Mouse (Mus musculus): ENCODE measurements around the gene Prrg2. TPM values are rescaled to one million over a fixed set of nuclear protein-coding genes. Genes with fewer than 3 reads are reported as not detected.
A peak's percentile ranks its signal among the peaks of the same experiment; 100 is the strongest.

Prrg2 gene
- polyA plus RNA-seq, 1 experiment, result 77.3 TPM

DNA sequence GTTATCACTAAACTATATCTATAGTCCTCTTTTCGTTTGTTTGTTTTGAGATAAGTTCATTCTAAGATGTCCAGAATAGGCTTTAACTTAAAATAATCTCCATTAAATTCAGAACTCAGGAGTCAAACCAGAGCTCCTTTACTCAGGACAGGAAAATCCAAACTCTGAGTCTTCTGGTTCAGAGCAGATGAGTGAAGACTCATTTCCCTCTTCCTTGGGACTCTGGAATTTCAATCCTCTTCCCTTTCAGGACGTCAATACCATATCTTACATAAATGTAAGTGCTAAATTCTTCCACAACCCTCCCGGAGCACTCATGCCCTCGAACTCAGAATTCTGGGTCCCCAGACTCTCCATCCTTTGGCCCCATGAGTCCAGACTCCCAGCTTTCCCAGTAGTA, 45.7 kb downstream of the Prrg2 start:
- under 1% methylated on average over 4 of the region's 4 CpGs for WGBS
- no peak for DNase-seq (ENCODE audit: low read depth, low spot score)

DNA sequence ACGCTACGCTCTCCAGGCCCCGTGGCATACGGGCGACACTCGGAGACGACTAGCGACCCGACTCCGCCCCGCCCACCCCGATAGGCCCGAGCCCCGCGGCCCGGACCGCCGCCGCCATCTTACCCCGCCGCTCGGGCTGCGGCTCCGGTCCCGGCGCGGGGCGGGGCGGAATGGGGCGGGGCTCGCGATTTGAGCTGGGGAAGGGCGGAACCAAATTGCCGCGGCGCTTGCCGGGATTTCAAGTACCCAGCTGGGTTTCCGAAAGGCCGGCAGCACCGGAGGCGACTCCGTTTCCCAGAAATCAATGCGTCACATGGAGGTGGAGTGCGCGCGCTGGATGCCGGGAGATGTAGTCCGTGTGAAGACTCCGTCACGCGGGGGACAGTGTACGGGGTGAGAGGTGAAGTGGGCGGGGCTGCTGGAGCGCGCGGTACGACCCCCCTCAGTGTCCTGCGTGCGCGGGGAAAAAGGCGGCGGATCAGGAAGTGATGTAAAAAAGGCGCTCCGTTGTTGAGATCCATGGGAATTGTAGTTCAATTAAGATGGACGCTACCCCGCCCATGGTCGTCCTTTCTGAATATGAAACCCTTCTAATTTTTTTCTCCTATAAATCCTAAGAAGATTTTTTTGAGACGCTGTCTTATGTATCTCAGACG, 46.4 kb downstream of the Prrg2 start, which contains the start of gene Scaf1:
Gene Scaf1 (minus strand): TSS at position 407 of the 656 bp plus-strand sequence.
- DNase-seq (ENCODE audit: low read depth, low spot score), result peak; percentile 98
- WGBS, result under 1% methylated on average over 58 of the region's 69 CpGs

DNA sequence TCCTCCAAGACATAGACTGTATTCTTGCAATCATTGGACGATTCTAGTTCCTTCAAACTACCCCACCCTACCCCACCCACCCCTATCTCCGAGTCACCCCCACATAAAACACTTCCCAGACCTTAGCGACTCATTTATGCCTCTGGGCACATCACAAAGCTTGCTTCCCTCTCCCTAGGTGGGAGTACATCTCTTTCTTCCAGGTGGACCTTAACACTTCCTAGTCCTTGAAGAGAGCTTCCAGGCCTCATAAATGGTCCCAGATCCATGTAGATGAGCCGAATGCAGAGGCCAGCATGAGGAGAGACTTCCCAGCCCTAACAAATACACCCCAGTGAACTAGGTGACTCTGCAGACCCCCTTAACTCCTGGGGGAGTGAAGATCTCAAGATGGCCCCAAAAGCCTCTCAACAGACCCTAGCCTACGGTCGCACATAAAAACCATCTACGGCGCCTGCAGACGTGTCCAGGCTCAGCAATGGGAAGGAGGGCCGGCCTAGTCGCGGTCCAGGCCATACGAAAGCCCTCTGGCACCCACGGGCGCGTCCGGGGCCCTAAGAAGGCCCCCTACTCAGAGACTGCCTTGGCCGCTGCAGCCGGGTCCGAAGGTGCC, 47.0 kb downstream of the Prrg2 start:
- under 1% methylated on average over 20 of the region's 20 CpGs for WGBS
- DNase-seq (ENCODE audit: low read depth, low spot score), result no peak

DNA sequence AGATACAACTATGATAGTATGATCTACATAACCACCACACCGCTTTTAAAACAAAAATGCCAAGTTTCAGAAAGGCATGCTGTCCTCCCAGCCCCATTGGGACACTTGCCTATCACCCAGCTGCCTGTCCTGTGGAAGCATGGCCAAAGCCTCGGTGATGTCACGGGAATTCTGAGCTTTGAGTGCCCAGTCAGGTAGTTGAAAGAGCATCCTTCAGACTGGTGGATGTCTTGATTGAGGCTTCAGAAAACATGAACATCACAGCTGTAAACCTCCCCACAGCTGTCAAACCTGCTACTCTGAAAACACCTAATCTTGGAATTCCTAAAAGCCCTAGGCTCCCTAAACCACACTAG, 48.4 kb downstream of the Prrg2 start:
- WGBS, result 88% methylated on average over 3 of the region's 3 CpGs
- DNase-seq (ENCODE audit: low read depth, low spot score), result no peak

DNA sequence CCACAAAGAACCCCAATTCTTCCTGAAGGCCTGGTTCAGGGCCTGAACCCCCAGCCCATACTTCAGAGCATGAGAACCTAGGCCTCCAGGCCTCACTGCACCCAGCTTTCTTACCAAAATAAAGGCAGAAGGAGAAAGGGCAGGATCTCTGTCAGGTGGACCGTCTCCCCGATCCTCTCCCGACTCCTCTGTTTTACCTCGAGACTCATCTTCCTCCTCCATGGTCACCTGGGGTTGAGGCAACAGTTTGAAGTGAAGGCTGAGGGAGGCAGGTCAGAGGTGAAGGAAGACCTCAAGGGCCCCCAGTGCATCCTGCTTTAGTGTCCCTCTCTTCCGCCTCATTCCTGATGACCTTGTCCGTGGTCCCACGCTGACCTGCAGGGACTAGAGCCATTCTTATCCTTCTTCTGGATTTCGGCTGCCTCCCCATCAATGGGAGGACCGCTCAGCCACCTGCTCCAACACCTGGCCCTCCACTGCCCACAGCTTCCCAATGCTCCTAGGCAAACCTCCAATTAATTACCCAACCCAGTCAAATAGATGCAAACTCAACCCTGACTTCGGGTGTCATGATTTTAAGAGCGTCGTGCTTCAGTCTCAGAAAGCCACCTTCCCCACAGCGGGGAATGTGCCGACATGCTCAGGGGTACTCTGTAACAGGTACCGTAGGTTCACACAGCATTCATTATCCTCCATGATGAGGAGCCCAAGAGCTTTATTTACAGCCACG, 48.9 kb downstream of the Prrg2 start:
- DNase-seq (ENCODE audit: low read depth, low spot score), result no peak
- 93% methylated on average over 16 of the region's 16 CpGs for WGBS

DNA sequence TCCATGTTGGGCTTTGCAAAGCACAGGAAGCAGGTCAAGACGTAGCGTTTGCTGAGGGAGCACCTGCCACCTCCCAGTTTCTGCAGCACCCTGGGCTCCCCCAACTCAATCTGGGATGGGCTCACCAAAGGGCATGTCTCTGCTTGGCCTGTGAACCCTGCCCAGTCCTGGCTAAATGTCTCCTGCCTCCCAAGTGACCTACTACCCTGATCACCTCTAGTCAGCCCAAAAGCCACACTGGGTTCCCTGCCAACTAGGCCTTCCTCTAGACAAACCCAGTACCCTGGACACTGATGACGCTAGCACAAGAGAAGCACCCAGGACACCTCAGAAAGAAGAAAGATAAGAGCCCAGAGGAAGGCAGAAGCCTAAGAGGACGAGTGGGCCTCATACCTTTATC, 49.7 kb downstream of the Prrg2 start:
- WGBS, result 89% methylated on average over 4 of the region's 4 CpGs
- DNase-seq (ENCODE audit: low read depth, low spot score), result no peak

DNA sequence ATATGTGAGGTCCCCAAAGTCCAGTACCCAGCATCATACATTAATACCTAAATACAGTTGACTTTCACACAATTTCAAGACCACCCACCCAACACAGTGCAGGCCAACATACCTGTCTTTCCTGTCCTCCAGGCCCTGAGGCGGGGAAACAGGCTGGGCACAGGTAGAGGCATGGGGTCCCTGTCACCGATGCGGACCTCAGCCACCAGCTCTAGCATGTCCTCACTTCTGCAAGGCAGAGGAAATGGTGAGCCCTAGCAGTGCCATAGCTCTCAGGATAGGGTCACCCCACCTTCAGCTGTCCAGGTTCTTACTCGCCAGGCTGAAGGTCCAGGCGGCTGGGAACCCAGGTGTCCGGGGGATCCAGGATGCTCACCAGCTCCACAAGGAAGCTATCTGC, 50.5 kb downstream of the Prrg2 start:
- DNase-seq (ENCODE audit: low read depth, low spot score), result no peak
- WGBS, result 98% methylated on average over 6 of the region's 6 CpGs

DNA sequence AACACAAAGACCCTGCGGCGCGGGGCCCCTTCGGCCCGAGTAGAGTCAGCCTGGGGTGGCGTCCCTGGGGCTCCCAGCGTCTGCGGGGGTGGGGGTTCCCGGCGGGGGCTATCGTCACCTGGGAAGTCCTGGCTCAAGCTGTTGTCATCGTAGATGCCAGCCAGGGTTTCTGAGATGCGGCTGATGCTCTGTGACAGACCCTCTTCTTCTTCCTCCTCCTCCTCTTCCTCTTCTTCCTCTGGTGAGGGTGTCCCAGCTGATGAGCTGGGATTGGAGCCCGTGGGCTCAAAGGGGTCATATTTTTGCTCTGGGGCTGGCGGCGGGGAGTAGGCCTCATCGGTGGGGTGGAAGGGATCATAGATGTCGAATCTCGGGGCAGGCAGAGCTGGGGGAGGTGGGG, 54.1 kb downstream of the Prrg2 start:
- no peak for DNase-seq (ENCODE audit: low read depth, low spot score)
- 96% methylated on average over 19 of the region's 19 CpGs for WGBS

DNA sequence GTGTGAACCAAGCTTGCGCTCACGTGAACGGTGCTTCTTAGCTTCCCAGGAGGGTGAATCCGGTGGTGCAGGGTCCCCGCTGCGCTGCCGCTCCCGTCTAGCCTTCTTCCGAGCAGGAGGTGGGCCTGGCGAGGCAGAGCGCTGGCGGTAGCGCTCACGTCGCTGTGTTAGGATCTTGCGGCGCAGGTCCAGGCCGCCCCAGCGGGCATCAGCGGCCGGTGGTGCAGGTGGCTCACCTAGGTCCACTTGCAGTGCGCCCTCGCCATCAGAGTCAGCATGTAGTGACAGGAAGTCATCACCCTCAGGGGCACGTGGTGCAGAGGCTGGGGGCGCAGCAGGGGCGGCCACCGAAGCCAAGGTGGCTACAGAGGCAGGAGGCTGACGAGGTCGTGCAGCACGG, 54.6 kb downstream of the Prrg2 start:
- WGBS, result 96% methylated on average over 30 of the region's 30 CpGs
- DNase-seq (ENCODE audit: low read depth, low spot score), result no peak

DNA sequence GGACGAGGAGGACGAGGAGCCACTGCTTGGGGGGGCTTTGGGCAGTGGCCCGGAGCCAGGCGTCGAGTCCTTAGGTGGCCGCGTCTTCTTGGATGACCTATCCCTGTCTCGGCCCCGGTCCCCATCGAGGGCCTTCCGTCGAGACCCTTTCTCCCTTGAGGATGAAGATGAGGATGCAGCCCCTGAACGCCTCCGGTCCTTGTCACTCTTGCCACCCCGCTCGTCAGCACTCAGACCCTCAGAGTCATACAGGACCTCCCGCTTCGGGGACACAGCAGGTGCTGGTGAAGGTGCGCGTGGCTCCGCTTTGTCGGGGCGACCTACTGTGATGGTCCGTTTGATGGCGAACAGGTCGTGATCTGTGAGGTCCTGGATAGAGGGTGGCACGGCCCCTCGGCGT, 55.3 kb downstream of the Prrg2 start:
- WGBS, result 95% methylated on average over 29 of the region's 29 CpGs
- no peak for DNase-seq (ENCODE audit: low read depth, low spot score)

DNA sequence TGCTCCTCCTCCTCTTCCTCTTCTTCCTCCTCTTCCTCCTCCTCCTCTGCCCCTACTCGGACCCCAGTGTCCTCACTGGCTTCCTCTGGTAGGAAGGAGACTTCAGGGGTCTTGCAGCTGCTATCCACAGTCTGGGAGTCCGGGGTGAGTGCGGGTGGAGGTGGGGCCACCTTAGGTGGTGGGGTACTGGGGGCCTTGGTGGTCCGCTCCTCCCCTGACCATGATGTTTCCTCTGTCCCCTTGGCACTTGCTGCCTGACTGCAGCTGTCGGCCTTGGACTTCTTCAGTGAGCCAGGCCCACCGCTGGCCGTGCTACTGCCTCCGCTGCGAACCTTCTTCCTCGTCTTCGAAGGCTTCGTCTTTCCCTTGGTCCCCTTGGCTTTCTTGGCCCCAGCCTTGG, 56.0 kb downstream of the Prrg2 start:
- 90% methylated on average over 12 of the region's 12 CpGs for WGBS
- DNase-seq (ENCODE audit: low read depth, low spot score), result no peak

DNA sequence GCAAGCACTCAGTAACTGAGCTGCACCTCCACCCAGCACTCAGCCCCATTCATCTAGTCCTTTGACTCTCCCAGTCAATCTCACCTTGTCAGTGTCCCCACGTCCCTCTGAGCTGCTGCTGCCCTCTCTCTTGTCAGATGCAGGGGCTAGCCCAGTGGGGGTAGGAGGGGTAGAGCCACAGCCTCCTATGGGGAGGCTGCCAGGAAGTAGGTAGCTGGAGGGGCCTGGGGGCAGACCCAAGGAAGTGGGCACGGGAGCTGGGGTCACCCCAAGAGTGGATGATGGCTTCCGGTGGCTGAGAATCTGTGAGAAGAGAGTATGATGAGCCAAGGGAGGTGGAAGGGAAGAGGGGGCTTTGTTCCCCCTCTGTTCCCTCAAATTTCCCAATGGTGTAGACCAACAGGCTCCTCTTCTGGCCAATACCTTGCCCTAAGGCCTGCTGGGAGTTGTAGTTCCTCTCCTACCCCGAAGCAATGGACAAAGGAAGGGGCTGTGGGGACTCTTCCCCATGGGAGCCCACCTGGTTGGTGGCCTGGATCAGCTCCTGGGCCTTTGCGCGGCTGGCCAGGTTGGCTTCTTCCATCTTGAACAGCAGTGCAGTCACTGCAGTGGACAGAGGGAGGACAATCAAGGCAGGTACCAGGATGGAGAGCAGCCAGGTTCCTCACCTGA, 57.0 kb downstream of the Prrg2 start:
- DNase-seq (ENCODE audit: low read depth, low spot score), result no peak
- WGBS, result 89% methylated on average over 6 of the region's 6 CpGs

DNA sequence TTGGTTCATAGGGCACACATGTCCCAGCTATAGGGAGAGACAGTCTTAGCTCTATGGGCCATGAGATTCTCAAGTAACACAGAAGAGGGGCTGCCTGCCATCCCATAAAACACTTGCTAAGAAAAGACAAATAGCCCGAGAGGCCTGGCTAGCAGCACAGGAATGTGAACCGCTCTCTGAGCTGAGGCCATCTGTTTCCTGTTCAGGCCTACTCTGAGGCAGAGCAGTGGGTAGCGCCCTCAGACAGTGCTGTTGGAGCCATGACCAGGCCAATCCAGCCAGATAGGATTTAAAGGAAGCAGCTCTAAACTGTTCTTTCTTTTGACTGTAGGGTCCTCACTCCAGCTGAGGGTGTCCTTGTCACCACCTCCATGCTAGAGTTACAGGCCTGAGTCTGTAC, 57.9 kb downstream of the Prrg2 start:
- DNase-seq (ENCODE audit: low read depth, low spot score), result no peak
- 56% methylated on average over 3 of the region's 3 CpGs for WGBS

Other genes starting within 250 kb of the Prrg2 start
- gene Nup62, start 246.6 kb downstream of the Prrg2 start, polyA plus RNA-seq (2012; rRNA removed), result 50.3 and 51.3 TPM in 2 replicates
- gene Il4i1, start 246.3 kb downstream of the Prrg2 start, polyA plus RNA-seq (2012; rRNA removed), result 13.9 and 14.8 TPM in 2 replicates
- 29.8 and 41.4 TPM in 2 replicates for gene Atf5, start 246.0 kb downstream of the Prrg2 start, polyA plus RNA-seq (2012; rRNA removed)
- 61.3 and 67.2 TPM in 2 replicates for gene Akt1s1, start 213.7 kb downstream of the Prrg2 start, polyA plus RNA-seq (2012; rRNA removed)
- 44.6 and 49.0 TPM in 2 replicates for gene Tbc1d17, start 213.6 kb downstream of the Prrg2 start, polyA plus RNA-seq (2012; rRNA removed)
- gene Pnkp, start 205.5 kb downstream of the Prrg2 start, polyA plus RNA-seq (2012; rRNA removed), result 52.1 and 57.9 TPM in 2 replicates
- 111 and 141 TPM in 2 replicates for gene Ptov1, start 192.9 kb downstream of the Prrg2 start, polyA plus RNA-seq (2012; rRNA removed)
- gene Med25, start 170.0 kb downstream of the Prrg2 start, polyA plus RNA-seq (2012; rRNA removed), result 69.4 and 102 TPM in 2 replicates
- gene Fuz, start 166.6 kb downstream of the Prrg2 start, polyA plus RNA-seq (2012; rRNA removed), result 19.9 and 21.7 TPM in 2 replicates
- 55.6 and 80.7 TPM in 2 replicates for gene Ap2a1, start 133.2 kb downstream of the Prrg2 start, polyA plus RNA-seq (2012; rRNA removed)
- not detected in 2 replicates for gene Tsks, start 119.5 kb downstream of the Prrg2 start, polyA plus RNA-seq (2012; rRNA removed)
- gene Cpt1c, start 87.8 kb downstream of the Prrg2 start, polyA plus RNA-seq (2012; rRNA removed), result 4.2 and 5.9 TPM in 2 replicates
- 167 and 188 TPM in 2 replicates for gene Prmt1, start 76.1 kb downstream of the Prrg2 start, polyA plus RNA-seq (2012; rRNA removed)
- 107 and 110 TPM in 2 replicates for gene Irf3, start 65.0 kb downstream of the Prrg2 start, polyA plus RNA-seq (2012; rRNA removed)
- 20.8 and 23.3 TPM in 2 replicates for gene Bcl2l12, start 64.0 kb downstream of the Prrg2 start, polyA plus RNA-seq (2012; rRNA removed)
- 32.3 and 44.7 TPM in 2 replicates for gene Scaf1, start 46.3 kb downstream of the Prrg2 start, polyA plus RNA-seq (2012; rRNA removed)
- 112 and 124 TPM in 2 replicates for gene Rras, start 44.7 kb downstream of the Prrg2 start, polyA plus RNA-seq (2012; rRNA removed)
- 5.4 and 6.2 TPM in 2 replicates for gene Prr12, start 9.8 kb downstream of the Prrg2 start, polyA plus RNA-seq (2012; rRNA removed)
- 52.4 and 66.9 TPM in 2 replicates for gene Nosip, start 248 bp downstream of the Prrg2 start, polyA plus RNA-seq (2012; rRNA removed)
- 44.3 and 48.6 TPM in 2 replicates for gene Rcn3, start 29.5 kb upstream of the Prrg2 start, polyA plus RNA-seq (2012; rRNA removed)
- gene Fcgrt, start 41.2 kb upstream of the Prrg2 start, polyA plus RNA-seq (2012; rRNA removed), result 75.3 and 85.1 TPM in 2 replicates
- gene Rps11, start 61.8 kb upstream of the Prrg2 start, polyA plus RNA-seq (2012; rRNA removed), result 407 and 500 TPM in 2 replicates
- gene Rpl13a, start 66.1 kb upstream of the Prrg2 start, polyA plus RNA-seq (2012; rRNA removed), result 2,093 and 2,372 TPM in 2 replicates
- 0.78 and 1.1 TPM in 2 replicates for gene Gm45713, start 73.6 kb upstream of the Prrg2 start, polyA plus RNA-seq (2012; rRNA removed)
- gene Flt3l, start 73.8 kb upstream of the Prrg2 start, polyA plus RNA-seq (2012; rRNA removed), result 30.5 and 38.2 TPM in 2 replicates
- gene Pih1d1, start 91.6 kb upstream of the Prrg2 start, polyA plus RNA-seq (2012; rRNA removed), result 62.5 and 65.5 TPM in 2 replicates
- gene Aldh16a1, start 91.9 kb upstream of the Prrg2 start, polyA plus RNA-seq (2012; rRNA removed), result 152 and 159 TPM in 2 replicates
- gene Slc17a7, start 101.3 kb upstream of the Prrg2 start, polyA plus RNA-seq (2012; rRNA removed), result 0.07 and 0.11 TPM in 2 replicates
- not detected in 2 replicates for gene Gfy, start 116.9 kb upstream of the Prrg2 start, polyA plus RNA-seq (2012; rRNA removed)
- gene Pth2, start 118.3 kb upstream of the Prrg2 start, polyA plus RNA-seq (2012; rRNA removed), result not detected in 2 replicates
- gene Ccdc155, start 142.2 kb upstream of the Prrg2 start, polyA plus RNA-seq (2012; rRNA removed), result 0.09 TPM in 1 of 2 replicates, not detected in the other
- gene Dkkl1, start 149.5 kb upstream of the Prrg2 start, polyA plus RNA-seq (2012; rRNA removed), result 0.47 and 0.67 TPM in 2 replicates
- 8.9 and 11.4 TPM in 2 replicates for gene Tead2, start 153.1 kb upstream of the Prrg2 start, polyA plus RNA-seq (2012; rRNA removed)
- gene Cd37, start 176.4 kb upstream of the Prrg2 start, polyA plus RNA-seq (2012; rRNA removed), result 57.3 and 66.8 TPM in 2 replicates
- gene Slc6a16, start 178.4 kb upstream of the Prrg2 start, polyA plus RNA-seq (2012; rRNA removed), result not detected in 2 replicates
- gene Slc6a21, start 214.8 kb upstream of the Prrg2 start, polyA plus RNA-seq (2012; rRNA removed), result not detected in 2 replicates

All from large intestine, adult 2 months (tissue).